Mouse (Mus musculus): ENCODE data around the gene 7530416G11Rik.

- no peak for TF ChIP-seq POLR2A (IDR thresholded peaks at IDR 0.05; ENCODE audit: borderline replicate concordance, extremely low read depth, low read depth, low read length)
- no peak for TF ChIP-seq CTCF (IDR thresholded peaks at IDR 0.05; ENCODE audit: insufficient read depth, low read length)
Measured at GRCm38 (mm10) chr15:85524404-85524950, 21.4 kb upstream of the 7530416G11Rik start.

Data from lung, adult 2 months (tissue).